Mouse (Mus musculus): ENCODE results near the gene Stk11ip.

Stk11ip gene

GRCm38 (mm10) chr1:75507006-75507405 lies 14.3 kb upstream of the Stk11ip start, which contains the start of gene Inha:
Inha (plus strand) TSS chr1:75507077.
- TF ChIP-seq POU5F1 (IDR thresholded peaks at IDR 0.05; ENCODE audit: borderline replicate concordance, low read length) (no peak), NANOG (IDR thresholded peaks at IDR 0.05; ENCODE audit: borderline replicate concordance, low read length) (no peak), CTCF (conservative IDR thresholded peaks at IDR 0.05; ENCODE audit: low read length) (no peak)
- Histone ChIP-seq H3K36me3 (ENCODE audit: insufficient read depth, low read length) (peaks cover 13% of the 10 kb centered on the region), H3K4me3 (replicated peaks; ENCODE audit: low read length) (peak within 1 kb of the TSS; percentile 86)

GRCm38 (mm10) chr1:75509586-75509985 lies 11.7 kb upstream of the Stk11ip start:
- TF ChIP-seq CTCF (conservative IDR thresholded peaks at IDR 0.05; ENCODE audit: low read length) (no peak), NANOG (IDR thresholded peaks at IDR 0.05; ENCODE audit: borderline replicate concordance, low read length) (no peak), POU5F1 (IDR thresholded peaks at IDR 0.05; ENCODE audit: borderline replicate concordance, low read length) (no peak)
- no peaks in the 10 kb centered on the region for H3K9me3 ChIP-seq (ENCODE audit: low read length)
- H3K36me3 ChIP-seq (ENCODE audit: insufficient read depth, low read length): 0 out of 2 replicates have a peak, but pooled peaks cover 7% of the 10 kb centered on the region
- H3K4me1 ChIP-seq (replicated peaks; ENCODE audit: low read depth, low read length): peaks cover 82% of the 10 kb centered on the region
- peak overlapping the region; percentile 77 for H3K4me3 ChIP-seq (replicated peaks; ENCODE audit: low read length)
- peaks cover 37% of the 10 kb centered on the region for H3K27me3 ChIP-seq (ENCODE audit: insufficient read depth, low read length)

More at GRCm38 (mm10) chr1:75507006-75507405, 14.3 kb upstream of the Stk11ip start, which contains the start of gene Inha:
- Histone ChIP-seq H3K4me1 (replicated peaks; ENCODE audit: low read depth, low read length) (peaks cover 87% of the 10 kb centered on the region), H3K9me3 (ENCODE audit: low read length) (no peaks in the 10 kb centered on the region), H3K27me3 (ENCODE audit: insufficient read depth, low read length) (peaks cover 53% of the 10 kb centered on the region)

GRCm38 (mm10) chr1:75510154-75510553 lies 11.2 kb upstream of the Stk11ip start:
- Histone ChIP-seq H3K27me3 (ENCODE audit: insufficient read depth, low read length) (peaks cover 31% of the 10 kb centered on the region), H3K4me1 (replicated peaks; ENCODE audit: low read depth, low read length) (peaks cover 81% of the 10 kb centered on the region), H3K9me3 (ENCODE audit: low read length) (no peaks in the 10 kb centered on the region), H3K4me3 (replicated peaks; ENCODE audit: low read length) (peak overlapping the region; percentile 77), H3K36me3 (ENCODE audit: insufficient read depth, low read length) (0 out of 2 replicates have a peak, but pooled peaks cover 7% of the 10 kb centered on the region)
- no peak for TF ChIP-seq NANOG (IDR thresholded peaks at IDR 0.05; ENCODE audit: borderline replicate concordance, low read length)
- TF ChIP-seq POU5F1 (IDR thresholded peaks at IDR 0.05; ENCODE audit: borderline replicate concordance, low read length): no peak
- no peak for TF ChIP-seq CTCF (conservative IDR thresholded peaks at IDR 0.05; ENCODE audit: low read length)

- Histone ChIP-seq H3K27me3 (ENCODE audit: insufficient read depth, low read length) (peaks cover 19% of the 10 kb centered on the region), H3K4me3 (replicated peaks; ENCODE audit: low read length) (peak overlapping the region; percentile 77), H3K36me3 (ENCODE audit: insufficient read depth, low read length) (0 out of 2 replicates have a peak, but pooled peaks cover 7% of the 10 kb centered on the region), H3K4me1 (replicated peaks; ENCODE audit: low read depth, low read length) (peaks cover 88% of the 10 kb centered on the region), H3K9me3 (ENCODE audit: low read length) (no peaks in the 10 kb centered on the region)
- TF ChIP-seq CTCF (conservative IDR thresholded peaks at IDR 0.05; ENCODE audit: low read length) (no peak), NANOG (IDR thresholded peaks at IDR 0.05; ENCODE audit: borderline replicate concordance, low read length) (peak; percentile 61; the same call in 1 of the 2 replicates)
Measured at GRCm38 (mm10) chr1:75511437-75512210, 9.7 kb upstream of the Stk11ip start.

- H3K36me3 ChIP-seq (ENCODE audit: insufficient read depth, low read length): 0 out of 2 replicates have a peak, but pooled peaks cover 6% of the 10 kb centered on the region
- H3K27me3 ChIP-seq (ENCODE audit: insufficient read depth, low read length): peaks cover 11% of the 10 kb centered on the region
- peaks cover 88% of the 10 kb centered on the region for H3K4me1 ChIP-seq (replicated peaks; ENCODE audit: low read depth, low read length)
- TF ChIP-seq CTCF (conservative IDR thresholded peaks at IDR 0.05; ENCODE audit: low read length): no peak
- no peak for TF ChIP-seq POU5F1 (IDR thresholded peaks at IDR 0.05; ENCODE audit: borderline replicate concordance, low read length)
- no peak for TF ChIP-seq NANOG (IDR thresholded peaks at IDR 0.05; ENCODE audit: borderline replicate concordance, low read length)
- H3K9me3 ChIP-seq (ENCODE audit: low read length): no peaks in the 10 kb centered on the region
- peak overlapping the region; percentile 27 for H3K4me3 ChIP-seq (replicated peaks; ENCODE audit: low read length)
Measured at GRCm38 (mm10) chr1:75512550-75512949, 8.8 kb upstream of the Stk11ip start.

- TF ChIP-seq POU5F1 (IDR thresholded peaks at IDR 0.05; ENCODE audit: borderline replicate concordance, low read length) (no peak), CTCF (conservative IDR thresholded peaks at IDR 0.05; ENCODE audit: low read length) (no peak), NANOG (IDR thresholded peaks at IDR 0.05; ENCODE audit: borderline replicate concordance, low read length) (no peak)
- Histone ChIP-seq H3K27me3 (ENCODE audit: insufficient read depth, low read length) (no peaks in the 10 kb centered on the region), H3K4me1 (replicated peaks; ENCODE audit: low read depth, low read length) (peaks cover 79% of the 10 kb centered on the region), H3K4me3 (replicated peaks; ENCODE audit: low read length) (peak overlapping the region; percentile 0; the same call in 1 of the 2 replicates), H3K36me3 (ENCODE audit: insufficient read depth, low read length) (no peaks in the 10 kb centered on the region), H3K9me3 (ENCODE audit: low read length) (no peaks in the 10 kb centered on the region)
Measured at GRCm38 (mm10) chr1:75516703-75517380, 4.5 kb upstream of the Stk11ip start.

- H3K4me3 ChIP-seq (replicated peaks; ENCODE audit: low read length): 0 out of 2 replicates have a peak overlapping the region, but pooled peaks have one; percentile 13
- no peaks in the 10 kb centered on the region for H3K36me3 ChIP-seq (ENCODE audit: insufficient read depth, low read length)
- H3K9me3 ChIP-seq (ENCODE audit: low read length): no peaks in the 10 kb centered on the region
- H3K27me3 ChIP-seq (ENCODE audit: insufficient read depth, low read length): no peaks in the 10 kb centered on the region
- peaks cover 76% of the 10 kb centered on the region for H3K4me1 ChIP-seq (replicated peaks; ENCODE audit: low read depth, low read length)
- TF ChIP-seq POU5F1 (IDR thresholded peaks at IDR 0.05; ENCODE audit: borderline replicate concordance, low read length): no peak
- TF ChIP-seq CTCF (conservative IDR thresholded peaks at IDR 0.05; ENCODE audit: low read length): no peak
- TF ChIP-seq NANOG (IDR thresholded peaks at IDR 0.05; ENCODE audit: borderline replicate concordance, low read length): no peak
Measured at GRCm38 (mm10) chr1:75517984-75518383, 3.3 kb upstream of the Stk11ip start.

GRCm38 (mm10) chr1:75518427-75518826 lies 2.9 kb upstream of the Stk11ip start:
- no peaks in the 10 kb centered on the region for H3K9me3 ChIP-seq (ENCODE audit: low read length)
- no peaks in the 10 kb centered on the region for H3K36me3 ChIP-seq (ENCODE audit: insufficient read depth, low read length)
- 0 out of 2 replicates have a peak overlapping the region, but pooled peaks have one; percentile 13 for H3K4me3 ChIP-seq (replicated peaks; ENCODE audit: low read length)
- no peaks in the 10 kb centered on the region for H3K27me3 ChIP-seq (ENCODE audit: insufficient read depth, low read length)
- H3K4me1 ChIP-seq (replicated peaks; ENCODE audit: low read depth, low read length): peaks cover 71% of the 10 kb centered on the region
- TF ChIP-seq NANOG (IDR thresholded peaks at IDR 0.05; ENCODE audit: borderline replicate concordance, low read length) (no peak), CTCF (conservative IDR thresholded peaks at IDR 0.05; ENCODE audit: low read length) (0 out of 2 replicates have a peak, but pooled peaks have one; percentile 5), POU5F1 (IDR thresholded peaks at IDR 0.05; ENCODE audit: borderline replicate concordance, low read length) (no peak)

All from E14TG2a.4 (cell line).